Mouse (Mus musculus) thymus, postnatal 4 days (tissue): ENCODE results near the gene Speer3.
"Not testable (repeated sequence)": the region's sequence is repeated elsewhere in the genome, so short reads cannot be mapped to it uniquely, and the experiment has no call there.

Experiments
- DNase-seq: peaks from one replicate; pipeline ENCODE4 v3.0.0; 2021

Speer3 gene

GRCm38 (mm10) chr5:13791319-13791718, at the start of gene Speer3:
Gene Speer3, plus strand, starts transcription at chr5:13791619.
- DNase-seq: no peak

- not testable (repeated sequence) for DNase-seq
Observed at GRCm38 (mm10) chr5:13810496-13810895, 19.1 kb downstream of the Speer3 start.

GRCm38 (mm10) chr5:13825108-13825507, 33.7 kb downstream of the Speer3 start:
- DNase-seq: no peak

DNA sequence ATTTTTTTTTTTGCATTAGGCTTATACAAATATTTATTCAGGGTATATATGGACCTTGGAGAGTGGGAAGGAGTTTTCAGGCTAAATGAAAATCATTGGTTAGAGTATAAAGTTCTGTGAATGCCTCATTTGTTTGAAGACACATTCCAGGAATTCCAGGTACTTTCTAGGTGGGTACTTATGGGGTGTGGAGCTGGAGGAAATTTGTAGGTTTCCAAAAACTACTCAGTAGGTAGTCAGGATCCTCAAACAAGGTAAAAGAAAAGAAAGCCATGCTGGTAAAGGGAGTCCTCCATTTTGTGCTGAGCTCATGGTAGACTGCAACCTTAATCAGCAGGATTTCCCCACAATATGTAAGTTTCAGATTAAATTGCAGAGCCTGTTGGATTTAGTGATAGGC, 35.3 kb downstream of the Speer3 start:
- DNase-seq: no peak

DNA sequence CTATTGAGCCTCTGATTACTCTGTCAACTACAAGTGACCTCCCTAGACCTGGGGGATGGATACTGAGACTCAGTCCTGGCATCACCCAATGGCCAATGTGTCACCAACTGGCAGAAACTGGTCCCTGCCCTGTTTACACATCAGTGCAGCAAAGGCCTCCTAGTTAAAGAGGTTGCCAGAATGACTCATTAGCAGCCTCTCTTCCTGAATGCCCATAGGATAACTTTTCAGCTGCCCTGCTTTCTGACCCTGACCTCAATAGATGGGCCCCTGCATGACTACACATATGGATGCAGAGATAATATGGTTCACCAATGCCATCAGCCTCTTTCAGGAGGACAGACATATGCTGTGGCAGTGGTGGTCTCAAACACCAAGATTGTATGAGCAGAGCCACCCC, 52.9 kb downstream of the Speer3 start:
- no peak for DNase-seq
